Mouse (Mus musculus) macrophage (primary cell): ENCODE results near the gene Prl7d1. TPM values are rescaled to one million over a fixed set of nuclear protein-coding genes. Genes with fewer than 3 reads are reported as not detected.
"Not testable (repeated sequence)": the region's sequence is repeated elsewhere in the genome, so short reads cannot be mapped to it uniquely, and the experiment has no call there.

Experiments
- H3K27ac ChIP-seq: fragments of 350-480 bp; formaldehyde crosslinking; 2 replicates; pipeline ENCODE4 v1.9.0; 2021
- H3K36me3 ChIP-seq: fragments of 350-480 bp; formaldehyde crosslinking; 2 replicates; pipeline ENCODE4 v1.9.0; 2021; ENCODE audit errors: inconsistent target
- H3K4me3 ChIP-seq: fragments of 350-480 bp; formaldehyde crosslinking; 2 replicates; pipeline ENCODE4 v1.9.0; 2021; ENCODE audit errors: inconsistent target
- H3K79me2 ChIP-seq: fragments of 350-480 bp; formaldehyde crosslinking; 2 replicates; pipeline ENCODE4 v1.9.0; 2021; ENCODE audit errors: inconsistent target
- WGBS: methylation state at CpG from one replicate; pipeline ENCODE4 v1.1.7; 2026; ENCODE audit warnings: inconsistent platforms; ENCODE audit not compliant: missing documents; 5-methylcytosine and 5-hydroxymethylcytosine counted together
- polyA plus RNA-seq: library from polyadenylated mRNA; stranded (reverse); fragments of 250-400 nt; gene quantifications from 3 replicates; pipeline ENCODE4 v1.2.4, GENCODE M21; 2018; ENCODE audit warnings: inconsistent platforms
- total RNA-seq, 78 experiments: library from RNA; depleted of rRNA; stranded (reverse); fragments of 250-400 nt; gene quantifications; 1 replicate in 9 of 78; 2 replicates in 24 of 78; 3 replicates in 43 of 78; 4 replicates in 2 of 78; pipeline ENCODE4 v1.2.4; 2018; ENCODE audit warnings: inconsistent platforms in 56 of 78

The Prl7d1 gene
- not detected for total RNA-seq (2018; cell fraction: chromatin; rRNA removed)
- total RNA-seq (2018; cell fraction: cytosol; rRNA removed) = not detected
- not detected for total RNA-seq (2018; cell fraction: nucleus; rRNA removed)
- polyA plus RNA-seq = not detected in 3 replicates

DNA sequence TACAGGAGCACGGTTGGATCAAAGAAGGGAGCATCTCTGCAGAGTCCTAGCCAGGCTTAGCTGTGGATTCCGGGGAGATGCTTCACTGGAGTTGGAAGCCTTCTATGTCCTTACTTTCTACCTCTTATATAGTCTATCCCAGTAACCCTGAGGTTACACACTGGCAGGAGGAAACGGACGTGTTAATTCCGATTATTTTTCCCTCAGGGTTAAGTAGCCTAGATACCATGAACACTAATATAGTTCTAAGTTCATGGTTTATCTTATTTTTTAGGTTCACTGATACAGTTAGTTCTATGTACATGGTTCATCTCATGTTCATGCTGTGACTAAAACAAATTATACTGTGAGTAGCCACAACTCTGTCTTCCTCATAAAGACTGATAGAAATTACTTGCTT, at the start of gene Prl7d1:
Prl7d1 (minus strand) TSS at position 101 of the 400 bp plus-strand sequence.
- no peaks in the 10 kb centered on the region for H3K36me3 ChIP-seq
- no peaks in the 10 kb centered on the region for H3K79me2 ChIP-seq
- H3K27ac ChIP-seq = no peak within 1 kb of the TSS
- no peak within 1 kb of the TSS for H3K4me3 ChIP-seq
- 82% methylated on average over 5 of the region's 5 CpGs for WGBS

DNA sequence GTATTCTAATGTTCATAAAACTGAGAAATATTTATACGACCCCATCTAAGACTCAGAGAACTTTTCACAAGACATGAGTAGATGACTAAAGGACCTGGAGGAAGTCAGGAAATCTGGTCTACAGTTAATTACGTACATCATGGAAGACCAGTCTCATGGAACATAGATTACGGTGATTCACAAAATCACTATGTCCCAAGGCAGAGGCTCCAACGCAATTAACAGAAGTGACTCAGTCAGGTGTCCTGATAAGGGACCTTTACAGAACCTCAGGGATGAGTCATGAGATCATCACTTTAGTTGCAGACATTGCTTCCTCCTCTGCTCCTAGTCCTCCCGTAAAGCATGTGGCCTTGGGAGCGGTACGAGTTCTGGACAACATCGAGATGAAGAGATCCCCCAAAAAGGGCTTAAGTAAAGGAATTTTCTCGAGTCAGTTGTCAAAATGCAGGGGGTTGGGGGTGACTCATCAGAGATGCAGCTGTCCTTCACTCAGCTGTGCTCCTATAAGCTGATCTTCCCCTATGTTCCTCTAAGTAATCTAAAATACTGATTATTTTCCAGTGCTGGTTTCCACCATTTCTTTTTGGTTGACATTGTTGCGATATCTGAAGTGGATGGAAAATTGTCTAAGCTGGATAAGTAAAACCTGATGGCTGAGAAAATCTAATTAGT, 18.1 kb upstream of the Prl7d1 start:
- 87% methylated on average over 10 of the region's 10 CpGs for WGBS
- H3K4me3 ChIP-seq = no peak overlapping the region
- no peaks in the 10 kb centered on the region for H3K79me2 ChIP-seq
- no peaks in the 10 kb centered on the region for H3K36me3 ChIP-seq
- no peak overlapping the region for H3K27ac ChIP-seq

DNA sequence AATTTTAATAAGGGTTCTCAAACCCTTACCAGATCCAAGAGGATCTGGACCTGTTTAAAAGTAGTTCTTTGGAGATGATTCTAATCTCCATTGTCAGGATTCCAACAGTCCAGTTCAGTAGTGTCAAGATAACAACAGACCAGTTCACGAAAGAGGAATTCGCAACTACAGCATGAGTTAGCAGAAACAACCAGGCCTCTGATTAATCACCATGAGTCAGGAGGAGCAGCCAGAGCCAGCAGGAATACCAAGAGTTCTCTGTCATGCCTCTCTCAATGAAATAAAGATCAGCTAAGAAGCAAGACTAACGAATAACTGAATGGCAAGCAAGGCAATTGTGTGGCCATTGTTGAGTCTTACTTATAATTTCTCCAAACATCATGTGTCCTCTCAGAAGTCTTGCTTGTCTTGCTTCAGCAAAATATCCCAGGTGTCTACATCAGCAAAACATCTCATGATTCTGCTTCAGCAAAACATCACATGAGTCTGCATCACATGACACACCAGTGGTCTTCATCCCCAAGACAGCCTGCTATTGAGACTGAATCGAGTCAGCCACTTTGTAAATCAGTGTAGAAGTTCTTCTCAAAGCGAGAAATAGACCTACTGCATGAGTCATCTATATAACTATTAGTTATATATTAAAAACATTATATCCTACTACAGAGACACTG, 13.9 kb upstream of the Prl7d1 start:
- H3K79me2 ChIP-seq, H3K36me3 ChIP-seq, H3K4me3 ChIP-seq, H3K27ac ChIP-seq: not testable (repeated sequence)
- 73% methylated on average over 5 of the region's 5 CpGs for WGBS

DNA sequence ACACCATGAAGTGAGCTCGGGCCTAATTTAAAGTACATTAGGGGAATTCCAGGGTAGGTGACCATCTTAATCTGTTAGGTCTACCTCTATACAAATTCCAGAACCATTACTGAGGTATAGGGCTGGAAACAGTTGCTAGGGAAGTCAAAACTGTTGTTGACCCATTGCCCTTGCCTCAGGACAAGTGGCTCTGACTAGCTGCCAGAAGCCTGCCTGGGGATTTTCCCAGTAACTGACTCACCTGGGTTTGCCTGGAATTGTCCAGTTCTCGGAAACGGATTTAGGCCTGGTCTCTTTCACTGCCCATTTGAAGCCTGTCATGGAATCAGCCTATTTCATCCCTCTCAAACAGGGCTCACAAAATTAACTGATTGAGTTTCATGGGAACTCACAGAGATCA, 8.5 kb upstream of the Prl7d1 start:
- WGBS = 90% methylated on average over 3 of the region's 3 CpGs
- not testable (repeated sequence) for H3K36me3 ChIP-seq, H3K4me3 ChIP-seq, H3K27ac ChIP-seq, H3K79me2 ChIP-seq

DNA sequence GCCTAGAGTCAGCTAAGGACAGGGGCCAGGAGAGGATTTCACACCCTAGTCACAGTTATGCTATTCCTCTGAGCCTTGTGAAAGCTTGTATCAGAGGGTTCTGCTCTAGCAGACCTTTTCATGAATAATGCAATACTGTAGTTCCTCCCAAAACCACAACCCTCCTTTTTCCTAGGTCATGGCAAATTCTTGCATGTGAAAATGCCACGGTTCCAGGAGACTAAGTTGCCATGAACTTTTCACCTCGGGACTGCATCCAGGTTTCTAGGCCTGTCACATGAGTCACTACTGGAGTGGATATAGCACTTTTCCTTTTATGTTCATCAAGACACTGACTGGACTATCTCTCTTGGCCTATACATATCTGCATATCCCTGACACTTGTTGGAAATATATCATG, 10.0 kb downstream of the Prl7d1 start:
- H3K4me3 ChIP-seq = no peak overlapping the region
- WGBS = 75% methylated on average over 2 of the region's 2 CpGs
- no peaks in the 10 kb centered on the region for H3K79me2 ChIP-seq
- no peaks in the 10 kb centered on the region for H3K36me3 ChIP-seq
- no peak overlapping the region for H3K27ac ChIP-seq

DNA sequence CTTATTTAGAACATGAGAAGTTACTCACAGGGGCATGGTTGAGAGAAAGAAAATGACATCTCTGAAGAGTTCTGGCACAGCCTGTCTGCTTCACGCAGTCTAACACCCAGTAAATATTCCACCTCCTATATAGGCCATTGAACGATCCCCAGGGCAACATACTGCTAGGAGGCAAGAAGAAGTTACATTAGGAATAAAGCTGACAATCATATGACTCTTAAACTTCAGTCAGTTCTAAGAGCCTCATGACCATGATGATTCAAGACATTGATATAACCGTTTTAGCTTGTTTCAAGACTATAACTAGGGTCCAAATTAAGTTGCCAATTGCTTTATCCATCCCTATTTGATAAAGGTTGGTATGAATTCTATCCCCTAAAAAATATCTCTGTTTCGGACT, 48.6 kb downstream of the Prl7d1 start, which contains the start of gene Prl7a2:
Prl7a2 (minus strand) TSS at position 101 of the 400 bp plus-strand sequence.
- 91% methylated on average over 4 of the region's 4 CpGs for WGBS
- no peak within 1 kb of the TSS for H3K4me3 ChIP-seq
- no peaks in the 10 kb centered on the region for H3K36me3 ChIP-seq
- H3K79me2 ChIP-seq = no peaks in the 10 kb centered on the region
- no peak within 1 kb of the TSS for H3K27ac ChIP-seq

DNA sequence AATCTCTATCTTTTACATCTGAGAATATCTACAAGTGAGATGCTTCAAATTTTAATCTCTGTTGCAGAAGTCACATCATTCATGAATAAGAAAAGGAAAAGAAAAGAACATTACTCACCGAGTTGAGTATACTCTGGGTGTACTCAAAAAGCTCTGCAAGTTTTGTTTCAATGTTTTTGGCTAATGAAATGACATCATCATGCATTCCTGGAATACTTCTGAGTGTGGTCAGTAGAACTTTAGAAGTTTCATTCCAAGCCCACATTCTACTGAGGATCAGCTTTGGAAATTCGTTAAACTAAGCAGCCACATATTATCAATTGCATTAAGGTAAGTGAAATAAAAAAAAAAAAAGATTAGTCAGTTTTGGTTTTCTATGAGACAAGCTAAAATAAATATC, 55.8 kb downstream of the Prl7d1 start:
- no peak overlapping the region for H3K4me3 ChIP-seq

More for the DNA sequence above, 55.8 kb downstream of the Prl7d1 start:
- no peak overlapping the region for H3K27ac ChIP-seq
- H3K79me2 ChIP-seq = no peaks in the 10 kb centered on the region
- H3K36me3 ChIP-seq = no peaks in the 10 kb centered on the region
- 66% methylated on average over 2 of the region's 2 CpGs for WGBS

Other genes starting within 250 kb of the Prl7d1 start
- gene Prl8a8, start 203.5 kb downstream of the Prl7d1 start, polyA plus RNA-seq = not detected in 3 replicates
- not detected in 3 replicates for gene Prl8a9, start 152.1 kb downstream of the Prl7d1 start, polyA plus RNA-seq
- not detected in 3 replicates for gene Prl8a1, start 134.6 kb downstream of the Prl7d1 start, polyA plus RNA-seq
- gene Prl7b1, start 106.2 kb downstream of the Prl7d1 start, polyA plus RNA-seq = not detected in 3 replicates
- gene Prl7a1, start 74.2 kb downstream of the Prl7d1 start, polyA plus RNA-seq = not detected in 3 replicates
- gene Prl7a2, start 48.7 kb downstream of the Prl7d1 start, polyA plus RNA-seq = not detected in 3 replicates
- gene Prl7c1, start 64.1 kb upstream of the Prl7d1 start, polyA plus RNA-seq = not detected in 3 replicates
- gene Prl2a1, start 84.9 kb upstream of the Prl7d1 start, polyA plus RNA-seq = not detected in 3 replicates
- gene Prl2c1, start 132.6 kb upstream of the Prl7d1 start, polyA plus RNA-seq = not detected in 3 replicates